Mouse (Mus musculus) testis, adult 2 months (tissue): ENCODE measurements around the gene Vipr1.

Experiments
- CTCF ChIP-seq: fragments of 200-500 bp; IDR thresholded peaks from 2 replicates; pipeline ENCODE4 v1.5.1; 2012; ENCODE audit warnings: low read depth, mild to moderate bottlenecking, inconsistent platforms, low read length, moderate library complexity; ENCODE audit not compliant: control insufficient read depth, insufficient read depth, insufficient replicate concordance
- POLR2A ChIP-seq: fragments of 200-500 bp; IDR thresholded peaks from 2 replicates; pipeline ENCODE4 v1.6.1; 2012; ENCODE audit warnings: low read depth, mild to moderate bottlenecking, inconsistent platforms, low read length, moderate library complexity; ENCODE audit not compliant: control insufficient read depth

GRCm38 (mm10) chr9:121717048-121717447 is 74.5 kb downstream of the Vipr1 start:
- no peak for TF ChIP-seq POLR2A
- TF ChIP-seq CTCF = no peak
